Mouse (Mus musculus) cerebellum, postnatal 4 days (tissue): ENCODE results near the gene Kcnd3.

Experiments
- DNase-seq, 2 experiments: peaks; one replicate each; pipeline ENCODE4 v3.0.0; 2022; ENCODE audit warnings: low spot score in 2 of 2, mixed read lengths in 1 of 2

Gene Kcnd3

GRCm38 (mm10) chr3:105581119-105581518 lies 129.0 kb downstream of the Kcnd3 start:
- DNase-seq, result no peak

DNA sequence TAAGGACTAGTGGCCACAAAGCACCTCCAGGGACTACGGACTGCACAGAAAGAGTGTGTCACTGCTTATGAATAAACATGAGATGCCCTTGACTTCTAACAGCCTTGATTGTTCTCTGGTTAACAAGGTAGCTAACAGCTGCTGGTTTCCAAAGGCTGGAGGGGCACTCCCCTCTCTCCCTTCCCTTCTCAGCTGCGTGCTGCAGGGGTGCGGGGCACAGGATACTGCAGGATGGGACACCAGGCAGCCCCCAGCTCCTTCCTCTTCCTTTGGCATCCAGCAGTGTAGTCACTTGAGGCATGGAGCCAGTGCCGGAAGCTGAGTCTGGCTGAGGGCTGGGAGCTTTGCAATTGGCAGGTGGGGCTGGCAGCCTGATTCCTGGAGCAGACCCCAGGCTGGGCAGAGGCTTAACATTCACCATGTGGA lies 133.6 kb downstream of the Kcnd3 start:
- peak in 1 of 2 experiments; percentile 67 for DNase-seq

GRCm38 (mm10) chr3:105590056-105590672 lies 138.0 kb downstream of the Kcnd3 start:
- peak in 1 of 2 experiments; percentile 49 for DNase-seq

GRCm38 (mm10) chr3:105591766-105592165 lies 139.6 kb downstream of the Kcnd3 start:
- DNase-seq, result no peak

DNA sequence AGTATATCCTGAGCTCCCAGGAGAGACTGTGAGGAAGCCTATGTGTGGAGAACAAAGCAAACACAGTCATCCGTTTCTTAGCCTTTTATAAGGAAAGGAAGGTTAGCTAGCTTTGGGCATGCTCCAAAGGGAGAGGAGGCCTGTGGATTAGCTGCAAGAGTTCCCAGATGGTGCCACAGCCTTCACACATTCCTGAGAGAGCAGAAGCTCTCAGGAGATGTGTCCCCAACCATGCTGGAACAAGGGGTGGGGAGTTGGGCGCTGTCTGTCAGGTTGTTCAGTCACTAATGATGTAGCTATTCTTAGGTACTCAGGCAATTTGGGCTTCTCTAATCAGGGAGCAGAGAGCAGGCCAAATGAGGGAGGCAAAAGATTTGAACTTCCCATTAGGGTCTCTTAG lies 140.1 kb downstream of the Kcnd3 start:
- no peak for DNase-seq

DNA sequence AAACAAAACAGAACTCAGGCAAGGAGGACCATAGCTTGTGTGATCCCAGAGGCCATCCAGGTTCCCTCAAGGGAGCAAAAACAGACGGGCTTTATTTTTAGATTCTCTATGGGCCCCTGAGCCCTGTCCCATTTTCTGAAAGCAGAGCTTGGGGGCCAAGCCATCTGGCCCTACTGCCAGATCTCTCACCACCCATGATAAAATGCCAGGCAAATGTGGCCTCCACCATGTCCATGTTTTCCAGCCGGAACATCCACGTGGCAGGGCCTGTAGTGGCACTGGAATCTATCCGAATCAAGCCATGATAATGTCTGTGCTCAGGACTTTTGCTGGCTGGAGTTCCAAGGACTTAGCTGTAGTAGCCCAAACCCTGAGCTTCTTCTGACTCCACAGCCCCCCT lies 148.4 kb downstream of the Kcnd3 start:
- no peak for DNase-seq

DNA sequence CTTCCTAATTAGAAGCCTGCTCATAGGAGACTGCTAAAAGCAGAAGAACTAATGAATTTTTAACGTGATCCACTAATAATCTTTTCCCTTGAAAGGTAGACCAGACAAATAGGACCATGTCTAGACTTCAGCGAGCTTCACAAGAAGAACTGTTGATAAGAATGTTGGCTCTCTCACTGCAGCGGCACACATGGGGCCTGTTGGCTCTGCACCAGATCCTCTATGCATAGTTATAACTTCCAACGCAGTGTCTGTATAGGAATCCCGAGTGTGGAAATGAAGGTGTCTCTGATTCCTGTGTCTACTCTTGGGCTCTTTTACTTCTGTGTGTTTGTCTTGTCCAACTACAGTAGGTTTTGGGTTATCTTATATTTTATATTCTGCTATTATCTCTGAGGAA lies 150.8 kb downstream of the Kcnd3 start:
- no peak for DNase-seq

DNA sequence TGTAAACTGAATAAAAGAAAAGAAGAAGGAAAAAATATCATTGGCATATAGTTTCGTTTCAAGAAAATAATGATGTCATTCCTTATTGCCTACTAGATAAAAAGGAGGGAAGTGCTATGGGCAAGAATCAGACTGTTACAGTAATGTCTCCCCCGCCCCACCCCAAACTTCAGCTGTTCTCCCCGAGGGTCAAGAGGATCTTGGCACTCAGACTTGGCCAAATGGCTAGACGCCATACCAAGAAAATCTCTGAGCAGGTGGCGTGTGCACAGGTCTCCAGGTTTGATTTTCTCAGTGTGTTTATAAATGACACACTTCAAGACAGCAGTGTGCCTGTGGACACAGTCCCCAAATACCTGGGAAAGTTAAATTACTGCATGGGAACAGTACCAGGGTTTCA lies 153.6 kb downstream of the Kcnd3 start:
- DNase-seq, result no peak

- no peak for DNase-seq
These were observed 156.7 kb downstream of the Kcnd3 start for GRCm38 (mm10) chr3:105608857-105609256.

DNA sequence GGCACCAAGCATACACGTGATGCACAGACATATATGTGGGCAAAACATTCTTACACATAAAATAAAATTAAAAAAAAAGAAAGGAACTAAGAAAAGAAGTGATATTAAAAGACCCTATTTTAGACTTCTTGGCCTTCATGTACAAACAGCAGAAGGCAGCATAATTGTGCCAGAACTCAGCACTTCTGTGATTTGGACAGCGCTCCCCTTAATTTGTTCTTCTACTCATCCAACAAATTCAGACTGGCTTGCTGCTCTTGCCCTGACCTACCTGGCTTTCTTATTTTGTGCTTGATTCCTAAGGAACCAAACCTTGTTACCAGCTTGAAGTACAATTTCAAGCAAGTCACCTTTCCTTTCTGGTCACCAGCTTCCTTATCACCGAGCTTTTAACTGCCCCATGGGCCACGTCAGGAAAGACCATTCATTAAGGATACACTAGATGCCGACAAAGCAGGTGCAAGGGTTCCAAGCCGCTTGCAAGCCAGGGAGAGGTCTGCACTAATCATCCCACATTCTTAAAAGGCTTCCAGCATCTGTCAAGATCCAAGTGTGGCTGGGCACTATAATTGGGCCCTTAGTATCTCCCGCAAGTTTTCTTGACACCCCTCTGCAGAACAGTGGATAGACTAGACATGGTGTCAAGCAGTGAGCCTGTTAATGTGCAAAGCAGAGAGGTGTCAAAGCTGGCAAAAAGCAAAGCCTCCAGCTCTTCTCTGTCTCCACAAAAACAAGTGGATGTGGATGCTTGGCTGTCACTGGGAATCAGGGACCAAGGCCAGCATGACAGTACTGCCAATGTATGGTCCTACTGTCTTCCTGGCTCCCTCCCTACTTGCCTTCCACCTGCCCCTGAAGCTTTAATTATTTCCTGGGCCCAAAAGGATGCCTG lies 159.6 kb downstream of the Kcnd3 start:
- DNase-seq, result peak in 1 of 2 experiments; percentile 44

- DNase-seq, result no peak
These were observed 160.3 kb downstream of the Kcnd3 start for GRCm38 (mm10) chr3:105612423-105612814.

DNA sequence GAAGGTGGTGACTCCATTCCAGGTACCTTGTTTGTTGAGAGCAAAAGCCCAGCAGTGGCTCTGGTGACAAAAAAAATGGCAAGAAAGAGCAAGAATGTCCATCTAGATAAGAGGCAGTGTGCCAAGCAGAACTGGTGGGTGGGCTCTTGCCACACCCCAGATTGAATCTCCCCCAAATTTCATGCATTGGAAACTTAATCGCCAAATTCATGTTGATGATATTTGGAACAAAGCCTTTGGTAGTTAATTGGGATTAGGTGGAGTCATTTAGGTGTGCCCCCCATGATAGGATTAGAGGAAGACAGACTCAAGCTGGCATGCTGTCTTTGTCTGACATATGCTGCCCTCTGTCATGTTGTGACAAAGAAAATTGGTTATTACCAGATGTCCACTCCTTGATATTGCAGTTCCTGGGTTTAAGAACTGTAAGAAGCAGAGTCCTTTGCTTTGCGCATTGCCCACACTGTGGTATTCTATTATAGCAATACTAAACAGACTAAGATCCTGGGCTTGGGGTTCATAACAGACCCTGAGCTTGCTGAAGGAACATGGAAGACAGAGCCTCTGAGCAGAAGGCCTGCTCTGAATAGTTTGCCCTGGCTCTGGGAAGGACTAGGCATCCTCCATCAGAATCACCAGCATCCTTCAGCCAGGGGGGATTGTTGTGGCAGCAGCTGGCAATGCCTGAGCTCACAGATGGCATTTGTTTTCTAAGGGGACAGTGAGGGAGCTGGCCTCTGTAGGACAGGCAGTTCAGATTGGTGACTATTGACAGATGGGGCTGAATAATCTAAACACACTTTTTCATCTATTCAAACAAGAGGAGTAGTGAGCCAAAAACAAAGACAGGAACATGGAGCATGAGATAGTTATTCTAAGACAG lies 165.0 kb downstream of the Kcnd3 start:
- DNase-seq, result peak in 1 of 2 experiments; percentile 42

- DNase-seq, result no peak
These were observed 169.0 kb downstream of the Kcnd3 start for GRCm38 (mm10) chr3:105621154-105621553.

DNA sequence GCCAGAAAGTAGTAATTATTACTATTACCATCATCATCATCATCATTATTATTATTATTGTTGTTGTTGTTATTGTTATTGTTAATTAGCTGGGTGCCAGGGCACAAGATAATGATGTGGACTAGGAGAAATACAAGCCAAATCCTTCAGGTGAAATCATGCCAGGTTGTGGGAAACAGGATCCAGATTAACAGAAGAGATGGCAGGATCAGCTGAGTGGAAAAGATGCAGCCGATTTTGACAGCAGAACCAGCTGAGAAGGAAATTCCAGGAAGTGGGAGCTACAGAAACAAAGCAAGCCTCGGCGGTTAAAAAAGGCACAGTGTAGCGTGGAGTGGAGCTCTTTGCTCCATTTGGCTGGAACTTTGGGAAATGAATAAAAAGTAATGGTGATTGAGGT lies 171.0 kb downstream of the Kcnd3 start:
- no peak for DNase-seq

DNA sequence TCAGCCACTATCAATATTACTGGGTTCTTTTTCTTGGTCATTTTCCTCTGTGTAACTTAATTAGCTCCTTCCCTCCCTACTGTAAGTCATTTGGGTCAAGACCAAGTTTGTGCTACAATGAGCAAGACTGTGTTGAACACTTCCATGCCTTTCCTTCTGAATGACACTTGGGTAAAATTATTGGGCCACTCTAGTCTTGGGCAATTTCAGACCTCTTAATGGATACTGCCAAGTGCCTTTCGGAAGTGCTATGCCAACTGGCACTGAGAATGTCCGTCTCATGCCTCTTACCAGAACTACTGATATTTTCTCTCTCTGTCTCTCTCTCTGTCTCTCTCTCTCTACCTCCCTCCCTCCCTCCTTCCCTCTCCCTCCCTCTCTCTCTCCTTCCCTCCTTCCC lies 173.8 kb downstream of the Kcnd3 start:
- DNase-seq, result no peak

DNA sequence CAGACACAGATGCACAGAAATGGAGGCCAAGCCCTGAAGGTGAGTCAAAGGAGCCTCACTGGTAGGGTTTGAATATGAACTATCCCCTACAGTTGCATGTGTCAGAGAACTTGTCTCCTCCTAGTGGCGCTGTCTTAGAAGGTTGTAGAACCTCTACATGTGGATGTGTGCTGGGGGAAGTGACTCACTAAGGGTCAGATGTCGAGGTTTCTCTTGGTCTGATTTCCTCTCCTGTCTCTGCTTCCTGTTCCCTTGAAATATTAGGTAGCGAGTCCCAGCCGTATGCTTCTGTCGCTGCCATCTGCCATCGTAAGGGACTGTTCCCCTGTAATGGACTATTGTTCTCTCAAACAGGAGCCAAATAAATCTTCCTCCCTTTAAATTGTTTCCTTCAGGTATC lies 175.1 kb downstream of the Kcnd3 start:
- no peak for DNase-seq

DNA sequence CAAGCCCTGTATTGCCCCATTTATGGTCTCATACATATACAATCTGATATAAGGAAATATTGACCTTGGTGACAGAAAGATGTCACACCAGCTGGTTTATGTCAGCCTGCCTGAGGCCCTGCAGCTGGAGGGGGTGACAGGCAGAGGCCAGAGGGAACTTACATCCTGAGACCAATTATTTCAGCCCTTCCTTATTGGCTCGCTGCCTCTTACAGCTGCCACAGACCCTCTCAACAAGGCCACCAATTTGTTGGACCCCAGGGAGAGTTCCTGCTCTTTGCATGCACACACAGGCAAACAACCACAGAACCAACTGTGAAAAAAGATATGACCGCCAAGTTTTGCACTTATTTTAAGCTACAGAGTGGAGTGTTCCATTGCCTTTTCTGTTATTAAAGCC lies 180.2 kb downstream of the Kcnd3 start:
- DNase-seq, result no peak

DNA sequence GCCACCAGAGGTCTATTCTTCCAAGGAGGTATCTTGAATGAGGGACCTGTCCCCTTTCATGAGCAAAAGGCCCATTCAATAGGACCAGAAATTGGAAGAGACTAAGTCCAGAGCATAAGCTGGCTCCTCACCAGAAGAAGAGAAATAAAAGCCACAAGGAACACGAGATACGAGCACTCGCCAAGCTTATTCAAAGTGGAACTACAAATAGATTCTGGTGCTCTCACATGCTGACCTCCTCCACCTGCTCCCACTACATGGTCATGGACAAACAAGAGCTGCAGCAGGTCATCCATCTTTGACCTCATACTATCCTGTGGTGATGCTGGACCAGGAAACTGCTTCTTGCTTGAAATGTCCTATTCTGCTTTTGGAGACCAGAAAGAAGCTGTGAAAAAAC lies 180.9 kb downstream of the Kcnd3 start:
- DNase-seq, result no peak

- peak in 1 of 2 experiments; percentile 42 for DNase-seq
These were observed 190.1 kb downstream of the Kcnd3 start for GRCm38 (mm10) chr3:105642186-105642585.

- DNase-seq, result no peak
These were observed 191.4 kb downstream of the Kcnd3 start for GRCm38 (mm10) chr3:105643566-105643965.

DNA sequence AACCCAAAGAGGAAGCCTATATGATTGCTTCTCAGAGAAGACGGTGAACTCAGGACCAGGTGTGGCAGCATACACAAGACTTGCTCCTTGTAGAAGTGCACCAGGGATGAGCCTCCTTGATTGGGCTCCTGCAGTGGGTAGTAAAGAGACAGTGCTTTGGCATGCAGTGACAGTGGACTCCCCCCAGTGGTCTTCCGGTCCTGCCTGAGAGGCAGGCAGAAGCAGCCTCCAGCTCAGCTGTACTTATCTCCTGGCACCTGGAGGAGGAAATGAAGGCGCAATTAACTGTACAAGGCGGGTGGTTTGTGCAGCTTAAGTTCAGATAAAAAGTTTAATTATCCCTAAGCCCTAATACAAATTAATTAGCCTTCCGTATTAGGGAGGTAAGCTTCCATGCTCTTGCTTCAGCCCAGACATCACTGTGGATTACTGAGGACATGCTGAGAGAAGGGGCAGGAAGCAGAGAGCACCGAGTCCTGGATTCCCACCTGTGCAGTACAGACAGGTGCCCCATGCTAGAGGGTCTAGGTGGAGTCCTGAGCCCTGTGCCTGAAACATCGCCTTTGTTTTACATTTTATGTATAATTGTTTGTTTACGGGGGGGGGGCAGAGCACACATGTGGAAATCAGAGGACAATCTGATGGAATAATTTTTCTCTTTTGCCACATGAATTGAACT lies 196.9 kb downstream of the Kcnd3 start:
- no peak for DNase-seq
